Mouse (Mus musculus): ENCODE measurements at regions not wholly inside any gene's neighbourhood (a gene's known extent, or its start where the extent isn't known, plus 50 kb on each side); places are given as distances from the start of the nearest gene placed in this dataset.
"Not testable (repeated sequence)": the region's sequence is repeated elsewhere in the genome, so short reads cannot be mapped to it uniquely, and the experiment has no call there.

GRCm38 (mm10) chr9:14058592-14059227 lies 216.2 kb upstream of the Sesn3 start:
- DNase-seq (ENCODE audit: low spot score in 2 of 2): peak in 1 of 2 experiments; percentile 30

- peak in 1 of 2 experiments; percentile 37 for DNase-seq (ENCODE audit: low spot score in 2 of 2)
These were observed 215.6 kb upstream of the Sesn3 start for GRCm38 (mm10) chr9:14059228-14059779.

- DNase-seq (ENCODE audit: low spot score in 2 of 2): no peak
These were observed 214.6 kb upstream of the Sesn3 start for GRCm38 (mm10) chr9:14060257-14060656.

- DNase-seq (ENCODE audit: low spot score in 2 of 2): peak in 1 of 2 experiments; percentile 40
These were observed 213.5 kb upstream of the Sesn3 start for GRCm38 (mm10) chr9:14061389-14061788.

- peak in 1 of 2 experiments; percentile 42 for DNase-seq (ENCODE audit: low spot score in 2 of 2)
These were observed 213.0 kb upstream of the Sesn3 start for GRCm38 (mm10) chr9:14061840-14062239.

- DNase-seq (ENCODE audit: low spot score in 2 of 2): peak in 1 of 2 experiments; percentile 22
These were observed 212.2 kb upstream of the Sesn3 start for GRCm38 (mm10) chr9:14062706-14063105.

GRCm38 (mm10) chr9:14066741-14067140 lies 208.1 kb upstream of the Sesn3 start:
- DNase-seq (ENCODE audit: low spot score in 2 of 2): not testable (repeated sequence)

GRCm38 (mm10) chr9:14069076-14069475 lies 205.8 kb upstream of the Sesn3 start:
- DNase-seq (ENCODE audit: low spot score in 2 of 2): no peak

- DNase-seq (ENCODE audit: low spot score in 2 of 2): no peak
These were observed 205.1 kb upstream of the Sesn3 start for GRCm38 (mm10) chr9:14069770-14070169.

- no peak for DNase-seq (ENCODE audit: low spot score in 2 of 2)
These were observed 203.1 kb upstream of the Sesn3 start for GRCm38 (mm10) chr9:14071728-14072127.

GRCm38 (mm10) chr9:14072950-14073349 lies 201.9 kb upstream of the Sesn3 start:
- no peak for DNase-seq (ENCODE audit: low spot score in 2 of 2)

- DNase-seq (ENCODE audit: low spot score in 2 of 2): no peak
These were observed 200.6 kb upstream of the Sesn3 start for GRCm38 (mm10) chr9:14074273-14074672.

GRCm38 (mm10) chr9:14074866-14075265 lies 200.0 kb upstream of the Sesn3 start:
- DNase-seq (ENCODE audit: low spot score in 2 of 2): not testable (repeated sequence)

GRCm38 (mm10) chr9:14075452-14075851 lies 199.4 kb upstream of the Sesn3 start:
- DNase-seq (ENCODE audit: low spot score in 2 of 2): no peak

- DNase-seq (ENCODE audit: low spot score in 2 of 2): no peak
These were observed 199.0 kb upstream of the Sesn3 start for GRCm38 (mm10) chr9:14075868-14076267.

GRCm38 (mm10) chr9:14076728-14077127 lies 198.1 kb upstream of the Sesn3 start:
- DNase-seq (ENCODE audit: low spot score in 2 of 2): no peak

GRCm38 (mm10) chr9:14081138-14081537 lies 193.7 kb upstream of the Sesn3 start:
- DNase-seq (ENCODE audit: low spot score in 2 of 2): no peak

GRCm38 (mm10) chr9:14086201-14086600 lies 188.7 kb upstream of the Sesn3 start:
- no peak for DNase-seq (ENCODE audit: low spot score in 2 of 2)

GRCm38 (mm10) chr9:14086611-14087010 lies 188.3 kb upstream of the Sesn3 start:
- no peak for DNase-seq (ENCODE audit: low spot score in 2 of 2)

- peak in 1 of 2 experiments; percentile 24 for DNase-seq (ENCODE audit: low spot score in 2 of 2)
These were observed 187.0 kb upstream of the Sesn3 start for GRCm38 (mm10) chr9:14087874-14088273.

- no peak for DNase-seq (ENCODE audit: low spot score in 2 of 2)
These were observed 185.0 kb upstream of the Sesn3 start for GRCm38 (mm10) chr9:14089791-14090256.

- DNase-seq (ENCODE audit: low spot score in 2 of 2): no peak
These were observed 184.4 kb upstream of the Sesn3 start for GRCm38 (mm10) chr9:14090454-14090853.

Data from spleen, postnatal 4 days (tissue).